Mouse (Mus musculus) heart, embryonic 11.5 days (tissue): ENCODE measurements around the gene Als2cr12. TPM values are rescaled to one million over a fixed set of nuclear protein-coding genes. Genes with fewer than 3 reads are reported as not detected.

Experiments
- ATAC-seq: fragments of 200-750 bp; cut with Nextera tagmentation; replicated peaks from 2 replicates; pipeline ENCODE4 v1.8.0; 2017; ENCODE audit warnings: moderate library complexity; ENCODE audit not compliant: insufficient number of reproducible peaks, low FRiP score, low TSS enrichment
- H3K27ac ChIP-seq: fragments of 300-500 bp; sonication (generic); 2 replicates; pipeline ENCODE4 v1.5.1; 2014; ENCODE audit warnings: mild to moderate bottlenecking, low read depth, low read length
- H3K27me3 ChIP-seq: fragments of 300-500 bp; sonication (generic); 2 replicates; pipeline ENCODE4 v1.6.1; 2014; ENCODE audit warnings: mild to moderate bottlenecking, low read length, mixed read lengths; ENCODE audit not compliant: control insufficient read depth, insufficient read depth
- H3K36me3 ChIP-seq: fragments of 300-500 bp; sonication (generic); 2 replicates; pipeline ENCODE4 v1.6.1; 2014; ENCODE audit warnings: mild to moderate bottlenecking, low read length, moderate library complexity, mixed read lengths; ENCODE audit not compliant: control insufficient read depth, insufficient read depth
- H3K4me1 ChIP-seq: fragments of 300-500 bp; sonication (generic); 2 replicates; pipeline ENCODE4 v1.6.1; 2014; ENCODE audit warnings: low read length; ENCODE audit not compliant: control insufficient read depth, insufficient read depth
- H3K4me2 ChIP-seq: fragments of 300-500 bp; sonication (generic); 2 replicates; pipeline ENCODE4 v1.6.1; 2014; ENCODE audit warnings: mild to moderate bottlenecking, moderate library complexity
- H3K4me3 ChIP-seq: fragments of 300-500 bp; sonication (generic); 2 replicates; pipeline ENCODE4 v1.5.1; 2014; ENCODE audit warnings: low read depth, low read length
- H3K9ac ChIP-seq: fragments of 300-500 bp; sonication (generic); 2 replicates; pipeline ENCODE4 v1.6.1; 2014; ENCODE audit warnings: mild to moderate bottlenecking, low read depth, low read length, moderate library complexity
- H3K9me3 ChIP-seq: fragments of 300-500 bp; sonication (generic); replicated peaks from 2 replicates; pipeline ENCODE4 v1.6.1; 2016; ENCODE audit warnings: low read length; ENCODE audit not compliant: control insufficient read depth
- WGBS: fragments of 180-500 bp; shearing (Covaris S2); extraction: QIAGEN DNeasy Blood & Tissue Kit; methylation state at CpG from one replicate; pipeline ENCODE4 v1.1.7; 2014; ENCODE audit not compliant: insufficient replicate concordance; 5-methylcytosine and 5-hydroxymethylcytosine counted together
- polyA plus RNA-seq: library from polyadenylated mRNA; unstranded; fragments of >200 nt; fragmentation: Nextera tagmentation; extraction: Ambion mirVana; gene quantifications from 2 replicates; pipeline ENCODE4 v1.2.1, GENCODE M21; 2014

Als2cr12 gene
- polyA plus RNA-seq, 1 experiment from 2014 or later, result not detected

DNA sequence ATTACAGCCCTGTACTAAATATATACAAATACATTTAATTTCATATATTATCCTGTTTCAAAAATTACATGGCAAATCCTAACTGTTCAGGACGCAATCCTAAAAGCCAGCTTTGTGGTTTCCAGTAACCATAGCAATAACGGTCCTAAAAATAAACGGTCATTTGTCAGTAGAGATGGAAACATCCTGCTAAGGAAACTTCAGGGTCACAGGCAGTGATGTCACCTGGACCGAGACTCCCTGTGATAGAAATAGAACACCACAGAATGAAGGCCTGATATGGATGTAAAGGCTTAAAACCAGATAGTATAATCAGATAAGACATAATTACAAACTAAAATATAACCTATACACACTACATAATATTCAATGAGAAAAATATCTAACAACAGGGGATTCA lies 92.1 kb downstream of the Als2cr12 start:
- no peak overlapping the region for H3K9ac ChIP-seq
- H3K36me3 ChIP-seq, result no peaks in the 10 kb centered on the region
- no peaks in the 10 kb centered on the region for H3K4me1 ChIP-seq
- ATAC-seq, result no peak
- no peaks in the 10 kb centered on the region for H3K27me3 ChIP-seq
- WGBS, result 57% methylated on average over 4 of the region's 4 CpGs
- H3K27ac ChIP-seq, result no peak overlapping the region
- no peaks in the 10 kb centered on the region for H3K9me3 ChIP-seq
- H3K4me3 ChIP-seq, result no peak overlapping the region
- H3K4me2 ChIP-seq, result no peak overlapping the region

GRCm38 (mm10) chr1:58602681-58603080 lies 93.1 kb downstream of the Als2cr12 start:
- 65% methylated on average over 4 of the region's 4 CpGs for WGBS
- no peaks in the 10 kb centered on the region for H3K9me3 ChIP-seq
- no peak overlapping the region for H3K4me2 ChIP-seq
- no peaks in the 10 kb centered on the region for H3K36me3 ChIP-seq
- no peaks in the 10 kb centered on the region for H3K4me1 ChIP-seq
- no peak overlapping the region for H3K4me3 ChIP-seq
- no peak overlapping the region for H3K9ac ChIP-seq
- H3K27me3 ChIP-seq, result no peaks in the 10 kb centered on the region
- H3K27ac ChIP-seq, result no peak overlapping the region
- ATAC-seq, result no peak

Other genes starting within 250 kb of the Als2cr12 start
- gene Orc2, start 190.9 kb downstream of the Als2cr12 start, polyA plus RNA-seq, result 26.7 and 30.0 TPM in 2 replicates
- 5.2 and 6.4 TPM in 2 replicates for gene Fam126b, start 109.7 kb downstream of the Als2cr12 start, polyA plus RNA-seq
- gene Ndufb3, start 109.6 kb downstream of the Als2cr12 start, polyA plus RNA-seq, result 195 and 206 TPM in 2 replicates
- 26.7 and 32.6 TPM in 2 replicates for gene Cflar, start 15.5 kb upstream of the Als2cr12 start, polyA plus RNA-seq
- gene Casp8, start 99.4 kb upstream of the Als2cr12 start, polyA plus RNA-seq, result 23.8 and 25.8 TPM in 2 replicates